Mouse (Mus musculus): ENCODE results near the gene Lmln. TPM values are rescaled to one million over a fixed set of nuclear protein-coding genes. Genes with fewer than 3 reads are reported as not detected.
"Not testable (repeated sequence)": the region's sequence is repeated elsewhere in the genome, so short reads cannot be mapped to it uniquely, and the experiment has no call there.

The Lmln gene
- polyA plus RNA-seq, 1 experiment: not detected

DNA sequence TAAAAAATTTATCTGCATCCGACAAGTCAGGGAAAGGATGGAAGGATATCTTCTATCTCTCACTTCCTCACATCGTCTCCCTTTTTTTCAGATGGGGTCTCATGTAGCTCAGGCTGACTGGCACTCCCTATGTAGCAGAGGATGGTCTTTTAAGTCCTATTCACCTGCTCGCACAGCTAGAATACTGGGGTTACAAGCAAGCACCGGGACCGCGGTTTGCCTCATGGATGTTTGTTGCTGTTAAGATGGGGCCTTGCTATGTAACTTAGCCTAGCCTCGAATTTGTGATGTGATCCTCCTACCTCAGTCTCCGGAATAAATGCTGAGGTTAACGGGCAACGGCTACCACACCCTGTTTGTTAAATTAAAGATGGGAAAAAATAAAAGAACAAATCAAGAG, 6.7 kb upstream of the Lmln start:
- Histone ChIP-seq H3K4me1 (ENCODE audit: control insufficient read depth, insufficient read depth, low read length) (peaks cover 4% of the 10 kb centered on the region; the same call in 1 of the 2 replicates), H3K27ac (ENCODE audit: insufficient read depth, low read depth, low read length) (no peak overlapping the region), H3K4me3 (ENCODE audit: insufficient read depth, low read depth, low read length) (peak overlapping the region; percentile 67)
- WGBS: 10% methylated on average over 10 of the region's 10 CpGs
- TF ChIP-seq CTCF (IDR thresholded peaks at IDR 0.05; ENCODE audit: insufficient read depth, low read depth, low read length): no peak
- TF ChIP-seq POLR2A (IDR thresholded peaks at IDR 0.05; ENCODE audit: insufficient read depth, low read depth, low read length): no peak

- TF ChIP-seq CTCF (IDR thresholded peaks at IDR 0.05; ENCODE audit: insufficient read depth, low read depth, low read length) (no peak), POLR2A (IDR thresholded peaks at IDR 0.05; ENCODE audit: insufficient read depth, low read depth, low read length) (peak; percentile 85)
- H3K4me1 ChIP-seq (ENCODE audit: control insufficient read depth, insufficient read depth, low read length): peaks cover 4% of the 10 kb centered on the region; the same call in 1 of the 2 replicates
- peak within 1 kb of the TSS; percentile 98 for H3K27ac ChIP-seq (ENCODE audit: insufficient read depth, low read depth, low read length)
- under 1% methylated on average over 47 of the region's 47 CpGs for WGBS
- H3K4me3 ChIP-seq (ENCODE audit: insufficient read depth, low read depth, low read length): peak within 1 kb of the TSS; percentile 67
Observed at GRCm38 (mm10) chr16:33056095-33056785, 6.1 kb upstream of the Lmln start, which contains the start of the genes Iqcg and Rpl35a. TSS of gene Iqcg (minus strand) at chr16:33056218. TSS of gene Rpl35a (plus strand) at chr16:33056453.

GRCm38 (mm10) chr16:33056786-33057185, 5.5 kb upstream of the Lmln start:
- WGBS: 0% methylated on average over 24 of the region's 24 CpGs
- Histone ChIP-seq H3K4me3 (ENCODE audit: insufficient read depth, low read depth, low read length) (peak overlapping the region; percentile 67), H3K27ac (ENCODE audit: insufficient read depth, low read depth, low read length) (peak overlapping the region; percentile 98; the same call in 1 of the 2 replicates), H3K4me1 (ENCODE audit: control insufficient read depth, insufficient read depth, low read length) (peaks cover 4% of the 10 kb centered on the region; the same call in 1 of the 2 replicates)
- TF ChIP-seq CTCF (IDR thresholded peaks at IDR 0.05; ENCODE audit: insufficient read depth, low read depth, low read length) (no peak), POLR2A (IDR thresholded peaks at IDR 0.05; ENCODE audit: insufficient read depth, low read depth, low read length) (no peak)

- no peak overlapping the region for H3K4me3 ChIP-seq (ENCODE audit: insufficient read depth, low read depth, low read length)
- 88% methylated on average over 16 of the region's 16 CpGs for WGBS
- TF ChIP-seq CTCF (IDR thresholded peaks at IDR 0.05; ENCODE audit: insufficient read depth, low read depth, low read length) (no peak), POLR2A (IDR thresholded peaks at IDR 0.05; ENCODE audit: insufficient read depth, low read depth, low read length) (no peak)
- H3K27ac ChIP-seq (ENCODE audit: insufficient read depth, low read depth, low read length): no peak overlapping the region
- H3K4me1 ChIP-seq (ENCODE audit: control insufficient read depth, insufficient read depth, low read length): peaks cover 4% of the 10 kb centered on the region; the same call in 1 of the 2 replicates
Observed at GRCm38 (mm10) chr16:33058033-33058432, 4.3 kb upstream of the Lmln start.

DNA sequence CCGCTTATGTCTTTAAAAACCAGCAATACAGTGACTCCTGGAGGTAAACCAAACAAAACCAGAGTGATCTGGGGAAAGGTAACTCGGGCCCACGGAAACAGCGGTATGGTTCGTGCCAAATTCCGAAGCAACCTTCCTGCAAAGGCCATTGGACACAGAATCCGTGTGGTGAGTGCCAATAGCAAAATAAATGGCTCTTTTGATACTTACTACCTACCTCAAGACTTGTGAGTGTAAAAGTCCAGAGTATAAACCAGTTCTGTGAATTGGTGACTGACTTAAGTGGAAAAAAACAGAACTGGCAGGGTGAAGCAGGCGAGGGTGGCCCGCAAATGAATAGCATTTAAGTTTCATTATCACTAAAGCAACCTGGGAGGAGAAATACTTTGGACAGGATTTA, 3.7 kb upstream of the Lmln start:
- WGBS: 78% methylated on average over 9 of the region's 9 CpGs
- H3K4me3 ChIP-seq (ENCODE audit: insufficient read depth, low read depth, low read length): not testable (repeated sequence)

GRCm38 (mm10) chr16:33059471-33059870, 2.9 kb upstream of the Lmln start:
- Histone ChIP-seq H3K27ac (ENCODE audit: insufficient read depth, low read depth, low read length) (no peak overlapping the region), H3K4me1 (ENCODE audit: control insufficient read depth, insufficient read depth, low read length) (peaks cover 4% of the 10 kb centered on the region; the same call in 1 of the 2 replicates), H3K4me3 (ENCODE audit: insufficient read depth, low read depth, low read length) (no peak overlapping the region)
- 94% methylated on average over 1 of the region's 1 CpGs for WGBS
- TF ChIP-seq CTCF (IDR thresholded peaks at IDR 0.05; ENCODE audit: insufficient read depth, low read depth, low read length): no peak
- no peak for TF ChIP-seq POLR2A (IDR thresholded peaks at IDR 0.05; ENCODE audit: insufficient read depth, low read depth, low read length)

More for the DNA sequence above, 3.7 kb upstream of the Lmln start:
- H3K4me1 ChIP-seq (ENCODE audit: control insufficient read depth, insufficient read depth, low read length); H3K27ac ChIP-seq (ENCODE audit: insufficient read depth, low read depth, low read length): not testable (repeated sequence)

- H3K4me3 ChIP-seq (ENCODE audit: insufficient read depth, low read depth, low read length): no peak overlapping the region
- no peak for TF ChIP-seq POLR2A (IDR thresholded peaks at IDR 0.05; ENCODE audit: insufficient read depth, low read depth, low read length)
- TF ChIP-seq CTCF (IDR thresholded peaks at IDR 0.05; ENCODE audit: insufficient read depth, low read depth, low read length): no peak
- no peak overlapping the region for H3K27ac ChIP-seq (ENCODE audit: insufficient read depth, low read depth, low read length)
- peaks cover 6% of the 10 kb centered on the region for H3K4me1 ChIP-seq (ENCODE audit: control insufficient read depth, insufficient read depth, low read length)
- WGBS: 90% methylated on average over 2 of the region's 2 CpGs
Observed at GRCm38 (mm10) chr16:33060926-33061325, 1.4 kb upstream of the Lmln start.

DNA sequence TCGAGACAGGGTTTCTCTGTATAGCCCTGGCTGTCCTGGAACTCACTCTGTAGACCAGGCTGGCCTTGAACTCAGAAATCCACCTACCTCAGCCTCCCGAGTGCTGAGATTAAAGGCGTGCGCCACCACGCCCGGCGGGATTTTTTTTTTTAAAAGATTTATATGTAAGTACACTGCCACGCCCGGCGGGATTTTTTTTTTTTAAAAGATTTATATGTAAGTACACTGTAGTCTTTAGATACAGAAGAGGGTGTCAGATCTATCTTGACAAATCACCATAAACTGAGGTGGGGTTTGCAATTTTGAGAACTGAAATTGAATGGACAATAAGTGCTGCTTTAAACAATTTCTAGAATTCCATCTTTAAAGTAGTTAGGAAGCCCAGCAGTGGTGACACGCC, 921 bp upstream of the Lmln start:
- Histone ChIP-seq H3K4me1 (ENCODE audit: control insufficient read depth, insufficient read depth, low read length) (peaks cover 6% of the 10 kb centered on the region), H3K4me3 (ENCODE audit: insufficient read depth, low read depth, low read length) (no peak overlapping the region), H3K27ac (ENCODE audit: insufficient read depth, low read depth, low read length) (no peak overlapping the region)
- TF ChIP-seq POLR2A (IDR thresholded peaks at IDR 0.05; ENCODE audit: insufficient read depth, low read depth, low read length): no peak
- TF ChIP-seq CTCF (IDR thresholded peaks at IDR 0.05; ENCODE audit: insufficient read depth, low read depth, low read length): no peak
- 59% methylated on average over 11 of the region's 11 CpGs for WGBS

DNA sequence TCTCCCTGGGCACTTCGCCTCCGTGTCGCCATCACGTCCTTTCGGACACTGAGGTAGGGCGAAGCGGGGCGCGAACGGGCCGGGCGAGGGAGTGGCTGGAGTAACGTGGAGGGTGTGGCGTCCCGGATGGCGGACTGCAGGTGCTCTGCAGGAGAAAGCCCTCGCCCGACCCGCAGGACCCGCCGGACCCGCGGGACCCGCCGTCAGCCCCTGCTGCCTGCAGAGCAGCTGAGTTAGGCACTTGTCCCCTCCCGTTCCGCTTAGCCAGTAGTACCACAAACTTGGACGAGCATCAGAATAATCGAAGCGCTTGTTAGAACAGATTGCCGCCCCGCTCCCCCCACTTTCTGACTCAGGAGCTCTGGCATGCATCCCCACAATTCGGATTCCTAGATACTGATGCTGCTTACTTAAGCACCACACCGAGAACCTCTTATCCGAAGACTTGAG, 386 bp downstream of the Lmln start:
- H3K4me3 ChIP-seq (ENCODE audit: insufficient read depth, low read depth, low read length): peak overlapping the region; percentile 93
- H3K4me1 ChIP-seq (ENCODE audit: control insufficient read depth, insufficient read depth, low read length): peaks cover 6% of the 10 kb centered on the region
- 0 out of 2 replicates have a peak overlapping the region, but pooled peaks have one; percentile 1 for H3K27ac ChIP-seq (ENCODE audit: insufficient read depth, low read depth, low read length)
- no peak for TF ChIP-seq CTCF (IDR thresholded peaks at IDR 0.05; ENCODE audit: insufficient read depth, low read depth, low read length)
- no peak for TF ChIP-seq POLR2A (IDR thresholded peaks at IDR 0.05; ENCODE audit: insufficient read depth, low read depth, low read length)
- 1% methylated on average over 35 of the region's 35 CpGs for WGBS

Measured in olfactory bulb, adult 2 months (tissue).